ENCODE assay signal across 7 mouse cellular contexts in the genomic region with DNA sequence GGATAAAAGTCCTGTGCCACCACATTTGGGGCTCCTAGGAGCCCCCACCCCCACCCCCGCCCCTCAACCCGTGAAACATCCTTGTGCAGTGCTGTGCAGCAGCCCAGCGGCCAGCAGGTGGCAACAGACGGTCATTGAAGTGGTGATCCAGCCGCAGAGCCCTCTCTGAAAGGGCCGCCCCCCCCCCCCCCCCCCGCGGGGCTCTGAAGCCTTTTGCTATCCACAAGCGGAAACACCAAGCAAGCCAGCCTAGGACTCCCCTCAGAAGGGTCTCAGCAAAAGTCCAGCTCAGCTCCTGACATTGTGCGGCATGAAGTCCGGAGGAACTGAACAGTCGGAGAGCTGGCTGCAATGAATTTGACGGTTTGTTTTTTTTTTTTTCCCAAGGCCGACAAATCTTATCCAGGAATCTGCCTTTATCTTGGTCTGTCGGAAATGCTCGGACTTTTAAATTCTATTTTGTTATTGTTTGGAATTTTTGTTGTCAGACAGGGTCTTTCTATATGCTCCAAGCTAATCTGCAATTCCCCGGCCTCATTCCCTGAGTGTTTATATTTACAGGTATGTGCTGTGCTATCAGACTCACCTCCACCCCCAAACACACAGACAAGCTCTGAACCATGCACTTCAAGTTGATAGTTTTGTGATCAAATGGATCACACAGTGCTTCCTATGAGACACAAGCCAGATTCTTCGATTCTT. TPM values are rescaled to one million over a fixed set of nuclear protein-coding genes. Genes with fewer than 3 reads are reported as not detected.
DNase-seq lines count a peak whose midpoint lies in the region; ATAC-seq and TF ChIP-seq lines count a peak whose summit lies in the region.

No protein-coding gene starts in this region.

- H3K4me2 ChIP-seq in hindbrain, embryonic 15.5 days: peak overlapping the region; percentile 61

- DNase-seq in cerebellum, postnatal 10 days: peak; percentile 88 to 91
- peak; percentile 86 for DNase-seq in gastrocnemius, adult 2 months
- DNase-seq in left cerebral cortex, postnatal 4 days: peak; percentile 81
- peak; percentile 87 for DNase-seq in midbrain, embryonic 10.5 days (ENCODE audit: low spot score)
- DNase-seq in right cerebral cortex, postnatal 4 days: peak; percentile 81

- no peaks in the 10 kb centered on the region for H3K9me3 ChIP-seq in hindbrain, embryonic 15.5 days
- H3K9me3 ChIP-seq in midbrain, embryonic 10.5 days (replicated peaks): no peaks in the 10 kb centered on the region

- peaks cover 10% of the 10 kb centered on the region for H3K4me1 ChIP-seq in hindbrain, embryonic 15.5 days (replicated peaks)
- peaks cover 24% of the 10 kb centered on the region for H3K4me1 ChIP-seq in midbrain, embryonic 10.5 days

- H3K27ac ChIP-seq in gastrocnemius, adult 2 months: peak overlapping the region; percentile 76
- H3K27ac ChIP-seq in hindbrain, embryonic 15.5 days (replicated peaks): no peak overlapping the region
- peak overlapping the region; percentile 57 for H3K27ac ChIP-seq in midbrain, embryonic 10.5 days (replicated peaks)

- peak; percentile 57 for ATAC-seq in activated CD4-positive, CD25-positive, alpha-beta regulatory T cell, adult 4 months
- peak; percentile 77 for ATAC-seq in hindbrain, embryonic 15.5 days (ENCODE audit: low FRiP score, low read depth)

- intact Hi-C loops in gastrocnemius, adult 2 months (cut with DNase I): loop anchor here (2.0 to 10.0 kb wide), 3 partner anchors 163 to 1088 kb away; no protein-coding TSS in a partner anchor
- intact Hi-C loops in left cerebral cortex, postnatal 4 days (cut with DNase I): loop anchor here (5.0 kb wide), 1 partner anchor 158 kb away; no protein-coding TSS in a partner anchor

- peak overlapping the region; percentile 30 for H3K9ac ChIP-seq in hindbrain, embryonic 15.5 days

- H3K27me3 ChIP-seq in hindbrain, embryonic 15.5 days: no peaks in the 10 kb centered on the region
- peaks cover 21% of the 10 kb centered on the region for H3K27me3 ChIP-seq in midbrain, embryonic 10.5 days (ENCODE audit: low read depth, poor library complexity, severe bottlenecking)

- peak; percentile 79 for TF ChIP-seq CTCF in gastrocnemius, adult 2 months (IDR thresholded peaks at IDR 0.05)

- peak overlapping the region; percentile 74 for H3K4me3 ChIP-seq in gastrocnemius, adult 2 months
- peak overlapping the region; percentile 41 for H3K4me3 ChIP-seq in hindbrain, embryonic 15.5 days
- peak overlapping the region; percentile 56 for H3K4me3 ChIP-seq in midbrain, embryonic 10.5 days

- WGBS in hindbrain, embryonic 15.5 days: 2% methylated on average over 17 of the region's 18 CpGs
- whole genome bisulfite sequencing in midbrain, embryonic 10.5 days: 3% methylated on average over 18 of the region's 18 CpGs

- H3K36me3 ChIP-seq in hindbrain, embryonic 15.5 days: no peaks in the 10 kb centered on the region
- no peaks in the 10 kb centered on the region for H3K36me3 ChIP-seq in midbrain, embryonic 10.5 days

RNA-seq across cellular contexts. Expression of a gene that starts 4.7 kb away (rescaled TPM):
- not detected for polyA plus RNA-seq in activated CD4-positive, CD25-positive, alpha-beta regulatory T cell, adult 4 months (2017; shearing (Covaris generic))
- 1 to 10 TPM; 4.5 to 6.2 TPM for total RNA-seq in gastrocnemius, adult 2 months (2021)
- 0.24 and 0.26 TPM in 2 replicates for polyA plus RNA-seq in hindbrain, embryonic 15.5 days (2015; fragmentation: Nextera tagmentation; extraction: Ambion mirVana)
- total RNA-seq in left cerebral cortex, postnatal 4 days (2021): under 1 TPM; 0.08 to 0.12 TPM
- polyA plus RNA-seq in midbrain, embryonic 10.5 days (2016; fragmentation: Nextera tagmentation; extraction: Ambion mirVana): 0.40 and 0.84 TPM in 2 replicates

RNA-seq across cellular contexts. Expression of a gene that starts 55.3 kb away (rescaled TPM):
- 10 to 100 TPM; 70.1 to 72.4 TPM for polyA plus RNA-seq in activated CD4-positive, CD25-positive, alpha-beta regulatory T cell, adult 4 months (2017; shearing (Covaris generic))
- 10 to 100 TPM in 1 of 2 experiments, 1 to 10 TPM in 1; 7.0 to 11.7 TPM for total RNA-seq in gastrocnemius, adult 2 months (2021)
- 2.9 and 3.3 TPM in 2 replicates for polyA plus RNA-seq in hindbrain, embryonic 15.5 days (2015; fragmentation: Nextera tagmentation; extraction: Ambion mirVana)
- 1 to 10 TPM; 6.7 to 6.9 TPM for total RNA-seq in left cerebral cortex, postnatal 4 days (2021)
- polyA plus RNA-seq in midbrain, embryonic 10.5 days (2016; fragmentation: Nextera tagmentation; extraction: Ambion mirVana): 7.4 and 7.6 TPM in 2 replicates
